Mouse (Mus musculus): ENCODE measurements around the gene Gnpnat1. TPM values are rescaled to one million over a fixed set of nuclear protein-coding genes. Genes with fewer than 3 reads are reported as not detected.
"Not testable (repeated sequence)": the region's sequence is repeated elsewhere in the genome, so short reads cannot be mapped to it uniquely, and the experiment has no call there.

The Gnpnat1 gene
- polyA plus RNA-seq (2014; fragmentation: Nextera tagmentation; extraction: Ambion mirVana) = 54.9 and 57.3 TPM in 2 replicates

DNA sequence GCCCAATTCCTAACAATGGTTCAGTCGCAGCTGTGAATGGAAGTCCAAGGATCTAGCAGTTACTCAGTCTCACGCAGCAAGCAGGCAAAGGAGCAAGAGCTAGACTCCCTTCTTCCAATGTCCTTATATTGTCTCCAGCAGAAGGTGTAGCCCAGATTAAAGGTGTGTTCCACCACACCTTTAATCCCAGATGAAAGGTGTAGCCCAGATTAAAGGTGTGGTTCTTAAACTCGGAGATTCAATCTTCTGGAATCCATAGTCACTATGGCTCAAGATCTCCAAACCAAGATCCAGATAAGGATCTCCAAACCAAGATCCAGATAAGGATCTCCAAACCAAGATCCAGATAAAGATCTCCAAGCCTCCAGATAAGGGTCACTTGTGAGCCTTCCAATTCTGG is at the start of gene Gnpnat1:
Gnpnat1 (minus strand) TSS at position 101 of the 400 bp plus-strand sequence.
- H3K4me2 ChIP-seq; H3K4me1 ChIP-seq (ENCODE audit: insufficient read depth); ATAC-seq (ENCODE audit: insufficient read depth); H3K27ac ChIP-seq (ENCODE audit: low read depth); H3K9ac ChIP-seq; H3K4me3 ChIP-seq (ENCODE audit: low read depth, low read length); H3K36me3 ChIP-seq (ENCODE audit: insufficient read depth); H3K9me3 ChIP-seq (ENCODE audit: low read depth, low read length); DNase-seq; H3K27me3 ChIP-seq (ENCODE audit: insufficient read depth, low read length): not testable (repeated sequence)
- WGBS = 84% methylated on average over 1 of the region's 3 CpGs

DNA sequence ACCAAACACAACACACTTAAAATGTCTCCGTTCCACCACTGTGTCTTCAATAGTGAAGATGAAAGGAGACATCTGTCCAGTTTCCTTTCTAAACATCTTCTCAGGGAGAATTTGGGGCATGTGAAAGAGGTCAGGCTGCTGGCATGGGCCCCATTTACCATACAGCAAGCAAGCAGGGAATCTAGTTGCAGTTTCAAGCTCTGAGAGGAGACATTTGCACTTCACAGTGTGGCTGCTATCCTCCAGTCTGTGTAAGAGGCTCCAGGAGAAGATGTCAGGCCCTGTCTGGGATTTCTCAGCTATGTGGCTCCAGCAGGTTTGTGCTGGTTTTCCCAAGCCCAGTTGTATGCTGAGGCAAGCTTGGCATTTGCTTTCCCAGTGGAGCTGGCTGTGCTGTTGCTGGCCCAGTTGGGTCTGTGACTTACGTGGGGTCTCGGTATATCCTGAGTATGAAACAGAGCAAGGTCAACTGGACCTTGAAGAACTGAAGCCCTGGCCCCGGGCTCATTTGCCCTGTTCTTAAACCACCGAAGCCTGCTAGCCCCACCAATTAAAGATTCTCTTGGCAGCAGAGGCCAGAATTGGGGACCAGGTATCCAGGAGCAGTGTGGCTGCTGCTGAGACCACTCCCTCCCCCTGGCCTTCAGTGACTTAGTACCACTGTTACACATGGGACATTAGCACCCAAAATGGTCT is 49.0 kb upstream of the Gnpnat1 start:
- peaks cover 13% of the 10 kb centered on the region for H3K36me3 ChIP-seq (ENCODE audit: insufficient read depth)
- peak overlapping the region; percentile 92 for H3K27ac ChIP-seq (ENCODE audit: low read depth)
- peak; percentile 91 for DNase-seq
- H3K9ac ChIP-seq = 0 out of 2 replicates have a peak overlapping the region, but pooled peaks have one; percentile 6
- 48% methylated on average over 5 of the region's 5 CpGs for WGBS
- no peaks in the 10 kb centered on the region for H3K9me3 ChIP-seq (ENCODE audit: low read depth, low read length)
- no peak for TF ChIP-seq CTCF (IDR thresholded peaks at IDR 0.05; ENCODE audit: low read depth)
- no peak overlapping the region for H3K4me3 ChIP-seq (ENCODE audit: low read depth, low read length)
- H3K4me2 ChIP-seq = no peak overlapping the region
- peak; percentile 62 for ATAC-seq (ENCODE audit: insufficient read depth)
- peaks cover 24% of the 10 kb centered on the region for H3K4me1 ChIP-seq (ENCODE audit: insufficient read depth)
- no peaks in the 10 kb centered on the region for H3K27me3 ChIP-seq (ENCODE audit: insufficient read depth, low read length)

DNA sequence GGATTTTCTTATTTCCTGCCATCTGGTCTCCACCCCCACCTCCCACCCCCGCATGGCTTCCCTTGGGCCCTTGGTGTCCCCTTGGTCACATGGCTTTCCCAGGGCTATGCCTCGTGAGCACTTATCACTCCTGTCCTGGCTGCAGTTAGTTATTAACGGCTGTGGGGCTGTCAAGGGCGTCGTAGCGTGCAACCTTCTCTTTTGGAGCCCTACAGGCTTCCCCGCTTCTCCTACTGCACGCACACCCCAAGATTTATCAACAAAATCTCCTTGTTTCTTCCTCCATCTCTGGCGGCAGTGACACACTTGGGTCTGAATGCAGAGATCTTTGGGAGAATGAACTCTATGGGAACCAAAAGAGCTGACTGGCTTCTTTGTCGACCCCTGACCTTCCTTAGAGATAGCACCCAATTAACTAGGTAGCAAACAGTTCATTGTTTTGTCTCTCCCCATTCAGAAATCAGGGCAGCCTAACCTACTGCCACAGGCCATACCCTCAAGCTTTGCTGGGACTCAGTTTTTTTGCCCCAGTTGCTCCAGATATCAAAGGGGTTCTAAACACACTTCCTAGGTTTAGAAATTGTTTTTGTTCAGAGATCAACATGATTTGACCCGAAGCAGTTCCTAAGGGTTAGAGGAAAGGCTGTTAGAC is 48.3 kb upstream of the Gnpnat1 start:
- Histone ChIP-seq H3K27ac (ENCODE audit: low read depth) (peak overlapping the region; percentile 92), H3K9me3 (ENCODE audit: low read depth, low read length) (no peaks in the 10 kb centered on the region), H3K4me3 (ENCODE audit: low read depth, low read length) (no peak overlapping the region), H3K9ac (no peak overlapping the region; the same call in 1 of the 2 replicates), H3K27me3 (ENCODE audit: insufficient read depth, low read length) (no peaks in the 10 kb centered on the region), H3K4me1 (ENCODE audit: insufficient read depth) (peaks cover 24% of the 10 kb centered on the region), H3K4me2 (0 out of 2 replicates have a peak overlapping the region, but pooled peaks have one; percentile 21), H3K36me3 (ENCODE audit: insufficient read depth) (peaks cover 6% of the 10 kb centered on the region)
- TF ChIP-seq CTCF (IDR thresholded peaks at IDR 0.05; ENCODE audit: low read depth) = no peak
- DNase-seq (peak; percentile 75), ATAC-seq (ENCODE audit: insufficient read depth) (peak; percentile 50)
- 6% methylated on average over 11 of the region's 11 CpGs for WGBS

DNA sequence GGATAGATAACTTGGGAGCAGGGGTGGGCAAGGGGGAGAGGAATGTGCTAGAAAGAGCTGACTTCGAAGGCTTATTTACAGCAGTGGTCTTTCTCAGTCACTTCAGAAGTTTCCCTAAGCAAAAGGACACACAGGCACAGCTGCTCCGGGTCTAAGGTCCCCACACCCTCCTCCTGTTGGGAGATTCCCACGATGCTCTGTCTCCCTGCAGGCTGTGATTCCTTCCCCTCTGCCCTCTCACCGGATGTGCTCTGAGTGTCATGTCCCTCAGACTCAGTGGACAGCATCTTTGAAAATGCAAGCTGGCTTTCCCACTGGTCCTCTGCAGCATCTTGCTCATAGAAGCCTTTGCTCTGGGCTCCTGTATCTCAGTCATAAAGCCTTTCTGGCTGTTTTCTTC is 47.4 kb upstream of the Gnpnat1 start:
- Histone ChIP-seq H3K27ac (ENCODE audit: low read depth) (peak overlapping the region; percentile 92), H3K4me1 (ENCODE audit: insufficient read depth) (peaks cover 24% of the 10 kb centered on the region), H3K4me3 (ENCODE audit: low read depth, low read length) (no peak overlapping the region), H3K9me3 (ENCODE audit: low read depth, low read length) (no peaks in the 10 kb centered on the region), H3K27me3 (ENCODE audit: insufficient read depth, low read length) (no peaks in the 10 kb centered on the region), H3K4me2 (no peak overlapping the region), H3K9ac (no peak overlapping the region), H3K36me3 (ENCODE audit: insufficient read depth) (no peaks in the 10 kb centered on the region)
- TF ChIP-seq CTCF (IDR thresholded peaks at IDR 0.05; ENCODE audit: low read depth) = no peak
- DNase-seq = peak; percentile 79
- ATAC-seq (ENCODE audit: insufficient read depth) = peak; percentile 35; the same call in 1 of the 2 replicates
- WGBS = 29% methylated on average over 4 of the region's 4 CpGs

DNA sequence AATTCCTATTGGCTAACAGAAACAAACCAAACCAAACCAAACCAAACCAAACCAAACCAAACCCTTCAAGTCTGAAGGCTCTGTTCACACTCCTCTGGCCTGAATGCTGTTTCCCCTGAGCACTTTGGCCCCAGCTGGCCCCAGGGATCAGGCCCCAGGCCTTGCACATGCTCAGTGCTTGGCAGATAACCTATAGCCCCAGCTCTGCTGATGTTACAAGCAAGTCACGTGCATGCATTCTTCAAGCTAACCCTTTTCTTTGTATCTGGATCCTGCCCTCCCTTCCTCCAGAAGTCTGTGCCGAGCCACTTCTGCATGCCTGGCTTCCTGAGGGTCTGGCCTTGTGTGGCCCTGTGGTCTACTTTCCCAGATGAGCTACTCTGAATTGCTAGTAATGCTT is 46.4 kb upstream of the Gnpnat1 start:
- no peaks in the 10 kb centered on the region for H3K36me3 ChIP-seq (ENCODE audit: insufficient read depth)
- TF ChIP-seq CTCF (IDR thresholded peaks at IDR 0.05; ENCODE audit: low read depth) = no peak
- H3K4me1 ChIP-seq (ENCODE audit: insufficient read depth) = peaks cover 24% of the 10 kb centered on the region
- DNase-seq (no peak), ATAC-seq (ENCODE audit: insufficient read depth) (no peak)
- peak overlapping the region; percentile 16; the same call in 1 of the 2 replicates for H3K27ac ChIP-seq (ENCODE audit: low read depth)
- H3K4me2 ChIP-seq = no peak overlapping the region
- no peaks in the 10 kb centered on the region for H3K9me3 ChIP-seq (ENCODE audit: low read depth, low read length)
- no peak overlapping the region for H3K4me3 ChIP-seq (ENCODE audit: low read depth, low read length)
- H3K9ac ChIP-seq = no peak overlapping the region
- WGBS = 22% methylated on average over 2 of the region's 2 CpGs
- no peaks in the 10 kb centered on the region for H3K27me3 ChIP-seq (ENCODE audit: insufficient read depth, low read length)

DNA sequence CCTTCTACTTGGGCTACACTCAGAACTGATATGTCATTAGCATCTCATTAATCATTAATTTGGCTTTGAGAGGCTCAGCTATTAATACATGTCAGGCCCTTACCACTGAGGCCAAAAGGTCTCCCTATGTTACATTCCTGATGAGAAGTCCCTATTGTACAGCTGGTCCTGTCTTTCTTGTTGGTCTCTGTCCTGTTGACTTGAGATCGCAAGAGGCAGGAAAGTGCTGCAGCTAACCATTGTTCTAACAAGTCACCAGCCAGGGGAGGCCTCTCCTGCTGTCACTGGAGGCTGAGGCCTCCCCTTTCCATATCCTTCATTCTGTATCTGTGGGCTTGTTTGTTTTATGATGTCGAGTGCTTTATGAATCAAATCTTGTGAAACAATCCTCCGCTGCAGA is 42.1 kb upstream of the Gnpnat1 start:
- peaks cover 16% of the 10 kb centered on the region for H3K4me1 ChIP-seq (ENCODE audit: insufficient read depth)
- DNase-seq (peak; percentile 34), ATAC-seq (ENCODE audit: insufficient read depth) (no peak)
- WGBS = 23% methylated on average over 3 of the region's 3 CpGs
- H3K4me2 ChIP-seq = no peak overlapping the region
- no peaks in the 10 kb centered on the region for H3K27me3 ChIP-seq (ENCODE audit: insufficient read depth, low read length)
- no peak overlapping the region for H3K27ac ChIP-seq (ENCODE audit: low read depth)
- no peak overlapping the region for H3K9ac ChIP-seq
- H3K9me3 ChIP-seq (ENCODE audit: low read depth, low read length) = no peaks in the 10 kb centered on the region
- TF ChIP-seq CTCF (IDR thresholded peaks at IDR 0.05; ENCODE audit: low read depth) = no peak
- H3K36me3 ChIP-seq (ENCODE audit: insufficient read depth) = no peaks in the 10 kb centered on the region
- H3K4me3 ChIP-seq (ENCODE audit: low read depth, low read length) = no peak overlapping the region

DNA sequence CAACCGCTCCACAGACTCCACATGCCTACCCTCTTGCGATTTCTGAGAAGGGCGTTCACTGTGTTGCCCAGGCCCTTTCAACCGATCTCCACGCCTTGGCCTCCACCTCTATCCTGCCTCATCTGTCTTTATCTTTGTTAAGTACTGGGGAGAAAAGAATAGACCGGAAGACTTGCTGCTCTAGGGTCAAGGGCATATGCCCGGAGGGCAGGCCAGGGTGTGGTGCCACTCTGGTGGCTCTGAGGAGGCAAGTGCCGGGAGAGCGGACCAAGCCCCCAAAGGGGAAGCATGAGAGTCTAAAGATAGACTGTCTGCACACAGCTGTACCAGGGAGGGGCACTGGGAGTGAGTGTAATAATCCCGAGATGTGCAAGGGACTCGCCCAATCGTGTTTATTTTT is 40.7 kb upstream of the Gnpnat1 start:
- Histone ChIP-seq H3K27ac (ENCODE audit: low read depth) (no peak overlapping the region), H3K9me3 (ENCODE audit: low read depth, low read length) (no peaks in the 10 kb centered on the region), H3K4me2 (no peak overlapping the region), H3K4me3 (ENCODE audit: low read depth, low read length) (no peak overlapping the region), H3K9ac (no peak overlapping the region), H3K27me3 (ENCODE audit: insufficient read depth, low read length) (no peaks in the 10 kb centered on the region), H3K36me3 (ENCODE audit: insufficient read depth) (no peaks in the 10 kb centered on the region), H3K4me1 (ENCODE audit: insufficient read depth) (peaks cover 16% of the 10 kb centered on the region)
- 56% methylated on average over 12 of the region's 12 CpGs for WGBS
- DNase-seq = no peak
- ATAC-seq (ENCODE audit: insufficient read depth) = peak; percentile 26; the same call in 1 of the 2 replicates
- TF ChIP-seq CTCF (IDR thresholded peaks at IDR 0.05; ENCODE audit: low read depth) = no peak

Data from lung, embryonic 14.5 days (tissue).